Mouse (Mus musculus) cerebellum, adult 2 months (tissue): ENCODE measurements around the gene Top3b.

Experiments used
- CTCF ChIP-seq: fragments of 200-500 bp; IDR thresholded peaks from 2 replicates; pipeline ENCODE4 v1.5.1; 2011; ENCODE audit warnings: low read depth, mild to moderate bottlenecking, control low read depth, low read length, moderate library complexity, borderline replicate concordance; ENCODE audit not compliant: insufficient read depth
- POLR2A ChIP-seq: fragments of 200-500 bp; IDR thresholded peaks from 2 replicates; pipeline ENCODE4 v1.6.1; 2011; ENCODE audit warnings: low read length, control low read depth, borderline replicate concordance; ENCODE audit not compliant: insufficient read depth

DNA sequence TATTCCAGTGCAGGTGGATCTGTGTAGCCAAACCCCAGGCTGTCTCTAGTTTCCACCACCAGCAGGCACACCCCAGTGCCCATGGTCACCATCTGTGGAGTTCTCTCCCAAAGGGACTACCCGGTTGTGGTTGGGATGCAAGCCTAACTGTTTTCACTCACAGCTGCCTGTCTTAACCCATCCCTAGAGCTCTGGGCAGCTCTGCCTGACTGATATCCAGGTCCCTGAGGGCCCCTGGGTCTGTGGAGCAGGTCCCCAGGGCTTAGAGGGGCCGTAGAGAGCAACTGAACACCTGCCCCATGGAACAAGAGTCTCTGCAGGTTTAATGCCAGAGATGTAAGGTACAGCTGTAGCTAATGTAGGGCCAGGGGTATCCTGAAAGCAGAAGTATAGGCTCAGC, 6.6 kb upstream of the Top3b start, which contains the start of gene Igll1:
- no peak for TF ChIP-seq POLR2A
- no peak for TF ChIP-seq CTCF
